Mouse (Mus musculus): ENCODE measurements around the gene Vmn2r83. TPM values are rescaled to one million over a fixed set of nuclear protein-coding genes. Genes with fewer than 3 reads are reported as not detected.

The Vmn2r83 gene
- polyA plus RNA-seq, 1 experiment from 2014 or later = not detected

DNA sequence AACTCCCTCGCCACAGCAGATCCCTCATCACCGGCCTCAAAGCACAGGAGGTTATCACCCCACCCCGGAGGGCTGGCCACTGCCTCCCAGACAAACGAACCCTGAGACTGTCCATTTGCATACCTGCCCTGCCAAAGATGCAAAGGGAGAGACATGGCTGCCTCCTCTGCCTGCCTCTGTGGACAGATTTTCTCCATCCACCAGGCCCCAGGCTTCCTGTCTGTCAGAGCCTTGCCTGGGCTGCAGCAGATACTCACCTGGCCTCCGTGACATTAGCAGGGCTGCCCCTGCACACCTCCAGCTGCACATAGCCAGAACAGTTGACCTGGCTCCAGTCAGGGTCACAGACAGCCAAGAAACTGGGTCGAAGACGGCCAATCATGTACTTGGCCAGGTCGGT lies 61.7 kb downstream of the Vmn2r83 start:
- Histone ChIP-seq H3K27me3 (peaks cover 20% of the 10 kb centered on the region; the same call in 1 of the 2 replicates), H3K9ac (no peak overlapping the region), H3K4me2 (no peak overlapping the region), H3K9me3 (no peaks in the 10 kb centered on the region), H3K36me3 (peaks cover 21% of the 10 kb centered on the region), H3K4me1 (replicated peaks) (peaks cover 16% of the 10 kb centered on the region), H3K27ac (no peak overlapping the region), H3K4me3 (no peak overlapping the region)
- 68% methylated on average over 8 of the region's 8 CpGs for WGBS
- ATAC-seq (ENCODE audit: low FRiP score) = no peak

DNA sequence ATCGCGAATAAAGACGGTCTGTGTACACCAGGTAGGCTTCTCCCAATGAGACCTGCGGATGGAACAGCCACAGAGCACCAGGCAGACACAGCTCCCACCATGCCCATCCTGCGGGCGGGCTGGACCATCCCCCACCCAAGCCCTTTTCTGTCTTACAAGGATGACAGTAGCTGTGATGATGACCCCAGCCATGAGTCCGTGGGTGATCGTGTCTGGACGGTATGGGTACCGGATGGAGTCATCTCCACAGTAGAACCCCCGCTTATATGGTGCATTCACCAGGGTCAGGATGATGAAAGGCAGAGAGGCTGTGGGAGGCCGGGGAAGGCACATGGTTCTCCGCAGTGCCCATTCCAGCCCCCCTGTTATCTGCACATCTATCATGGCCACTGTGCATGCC lies 62.2 kb downstream of the Vmn2r83 start:
- WGBS = 95% methylated on average over 13 of the region's 13 CpGs

DNA sequence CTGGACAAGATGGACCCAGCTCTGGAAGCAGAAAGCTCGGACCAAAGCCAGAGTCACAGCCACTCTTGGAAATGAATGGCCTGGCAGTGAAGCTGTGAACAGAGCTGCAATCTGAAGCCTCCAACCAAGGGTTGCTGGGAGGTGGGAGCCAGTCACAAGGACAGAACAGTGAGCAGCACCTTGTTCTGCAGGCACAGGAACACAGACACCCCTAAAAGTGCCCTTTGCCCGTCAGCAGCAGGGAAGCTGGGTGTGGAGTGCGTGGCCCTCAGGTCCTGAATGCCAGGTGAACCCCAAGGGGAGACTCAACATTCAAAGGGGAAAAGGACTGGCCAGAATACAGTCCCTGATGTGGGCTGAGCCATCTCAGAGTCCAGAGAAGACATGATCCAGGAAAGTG lies 63.1 kb downstream of the Vmn2r83 start:
- WGBS = 87% methylated on average over 3 of the region's 3 CpGs
- Histone ChIP-seq H3K36me3 (peaks cover 11% of the 10 kb centered on the region), H3K4me3 (no peak overlapping the region), H3K9me3 (no peaks in the 10 kb centered on the region), H3K27ac (no peak overlapping the region), H3K9ac (no peak overlapping the region), H3K27me3 (peaks cover 20% of the 10 kb centered on the region; the same call in 1 of the 2 replicates), H3K4me2 (no peak overlapping the region), H3K4me1 (replicated peaks) (peaks cover 16% of the 10 kb centered on the region)
- no peak for ATAC-seq (ENCODE audit: low FRiP score)

More for the DNA sequence above, 62.2 kb downstream of the Vmn2r83 start:
- Histone ChIP-seq H3K9me3 (no peaks in the 10 kb centered on the region), H3K4me3 (no peak overlapping the region), H3K27me3 (peaks cover 20% of the 10 kb centered on the region; the same call in 1 of the 2 replicates), H3K9ac (no peak overlapping the region), H3K36me3 (peaks cover 18% of the 10 kb centered on the region), H3K4me1 (replicated peaks) (peaks cover 16% of the 10 kb centered on the region), H3K4me2 (no peak overlapping the region), H3K27ac (no peak overlapping the region)
- no peak for ATAC-seq (ENCODE audit: low FRiP score)

DNA sequence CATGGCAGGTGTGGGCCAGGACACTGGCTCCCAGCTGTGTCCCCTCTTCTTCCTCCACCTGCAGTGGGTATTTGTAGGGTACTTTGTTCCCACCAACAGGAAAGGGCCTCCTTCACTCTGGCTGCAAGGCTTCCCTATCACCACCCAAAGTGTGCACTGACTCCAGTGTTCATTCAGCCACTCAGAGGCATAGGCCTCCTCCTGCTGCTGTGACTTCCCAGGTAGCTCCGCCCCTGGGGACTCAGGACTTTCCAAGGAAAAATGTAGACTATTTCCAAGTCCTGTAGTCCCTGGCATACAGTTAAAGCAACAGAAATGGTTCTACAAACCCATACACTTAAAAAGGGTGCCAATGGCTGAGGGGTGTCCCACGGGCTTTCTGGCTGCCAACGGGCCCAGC lies 64.1 kb downstream of the Vmn2r83 start:
- WGBS = 31% methylated on average over 3 of the region's 3 CpGs
- peaks cover 6% of the 10 kb centered on the region; the same call in 1 of the 2 replicates for H3K36me3 ChIP-seq
- peaks cover 20% of the 10 kb centered on the region; the same call in 1 of the 2 replicates for H3K27me3 ChIP-seq
- no peaks in the 10 kb centered on the region for H3K9me3 ChIP-seq
- H3K4me2 ChIP-seq = peak overlapping the region; percentile 94
- peaks cover 16% of the 10 kb centered on the region for H3K4me1 ChIP-seq (replicated peaks)
- H3K27ac ChIP-seq = no peak overlapping the region
- peak; percentile 8; the same call in 1 of the 2 replicates for ATAC-seq (ENCODE audit: low FRiP score)
- H3K9ac ChIP-seq = peak overlapping the region; percentile 77; the same call in 1 of the 2 replicates
- H3K4me3 ChIP-seq = peak overlapping the region; percentile 55

DNA sequence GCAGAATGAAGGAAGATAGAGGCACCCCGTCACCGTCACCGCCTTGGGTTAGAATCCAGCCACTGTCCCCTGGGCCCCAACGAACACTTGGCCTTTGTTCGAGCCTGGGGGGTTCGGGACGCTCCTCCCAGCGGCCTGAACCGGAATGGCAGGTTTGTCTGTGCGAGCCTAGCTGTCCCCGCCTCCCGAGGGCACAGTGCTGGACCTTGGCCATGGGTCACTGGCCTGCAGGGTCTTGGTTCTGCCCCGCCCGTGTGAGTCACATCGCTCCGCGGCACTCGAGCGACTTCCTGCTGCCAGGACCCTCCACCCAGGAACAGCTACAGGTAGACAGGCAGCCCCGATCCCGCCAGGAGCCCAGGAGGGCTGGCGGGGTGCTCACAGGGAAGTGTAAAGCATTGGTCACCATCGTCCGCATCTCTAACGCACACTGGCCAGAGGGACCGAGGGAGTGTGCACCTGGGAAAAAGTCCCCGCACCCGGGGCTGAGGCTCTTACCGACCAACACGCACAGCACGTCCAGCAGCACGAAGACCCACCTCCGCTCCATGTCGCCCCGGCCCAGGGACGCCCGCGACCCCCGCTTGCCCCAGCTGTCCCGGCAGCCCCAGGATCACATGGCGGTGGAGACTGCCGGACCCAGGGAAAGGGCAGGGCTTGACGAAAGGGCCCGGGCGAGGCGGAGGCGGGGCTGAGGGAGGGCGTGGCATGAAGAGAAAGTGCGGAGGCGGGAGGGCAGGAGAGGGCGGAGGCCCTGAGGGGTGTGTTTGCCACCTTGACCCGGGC lies 64.8 kb downstream of the Vmn2r83 start, which contains the start of gene Plpp2:
TSS of gene Plpp2 (minus strand) at position 671 of the 786 bp plus-strand sequence.
- under 1% methylated on average over 52 of the region's 52 CpGs for WGBS
- H3K27me3 ChIP-seq = peaks cover 20% of the 10 kb centered on the region; the same call in 1 of the 2 replicates

DNA sequence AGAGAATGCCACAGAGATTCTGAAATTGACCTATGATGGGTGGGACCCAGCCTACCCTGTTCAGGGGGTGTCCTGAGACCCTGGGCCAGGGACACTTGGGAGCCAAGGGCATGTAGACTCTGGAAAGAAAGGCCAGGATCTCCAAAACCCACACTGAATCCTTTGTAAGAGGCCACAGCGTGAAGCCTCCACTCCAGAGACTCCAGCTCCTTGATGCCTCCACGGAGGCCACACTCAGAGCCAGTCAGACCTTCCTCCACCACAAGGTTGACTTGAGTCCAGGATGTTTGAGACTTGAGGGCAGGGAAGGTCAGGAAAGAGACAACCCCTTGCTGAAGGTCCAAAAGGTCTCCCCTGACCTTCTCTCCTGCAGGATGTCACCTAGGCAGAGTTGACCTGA lies 65.9 kb downstream of the Vmn2r83 start:
- peaks cover 21% of the 10 kb centered on the region for H3K36me3 ChIP-seq
- peaks cover 16% of the 10 kb centered on the region for H3K4me1 ChIP-seq (replicated peaks)
- H3K4me2 ChIP-seq = no peak overlapping the region
- H3K27ac ChIP-seq = no peak overlapping the region
- H3K27me3 ChIP-seq = peaks cover 20% of the 10 kb centered on the region; the same call in 1 of the 2 replicates
- 88% methylated on average over 2 of the region's 2 CpGs for WGBS
- no peaks in the 10 kb centered on the region for H3K9me3 ChIP-seq
- peak; percentile 7; the same call in 1 of the 2 replicates for ATAC-seq (ENCODE audit: low FRiP score)
- H3K4me3 ChIP-seq = no peak overlapping the region
- no peak overlapping the region for H3K9ac ChIP-seq

More for the DNA sequence above, 64.8 kb downstream of the Vmn2r83 start, which contains the start of gene Plpp2:
- Histone ChIP-seq H3K9ac (peak within 1 kb of the TSS; percentile 77), H3K9me3 (no peaks in the 10 kb centered on the region), H3K27ac (no peak within 1 kb of the TSS), H3K4me1 (replicated peaks) (peaks cover 16% of the 10 kb centered on the region), H3K36me3 (peaks cover 10% of the 10 kb centered on the region), H3K4me3 (peak within 1 kb of the TSS; percentile 55), H3K4me2 (peak within 1 kb of the TSS; percentile 94)
- ATAC-seq (ENCODE audit: low FRiP score) = peak; percentile 53

DNA sequence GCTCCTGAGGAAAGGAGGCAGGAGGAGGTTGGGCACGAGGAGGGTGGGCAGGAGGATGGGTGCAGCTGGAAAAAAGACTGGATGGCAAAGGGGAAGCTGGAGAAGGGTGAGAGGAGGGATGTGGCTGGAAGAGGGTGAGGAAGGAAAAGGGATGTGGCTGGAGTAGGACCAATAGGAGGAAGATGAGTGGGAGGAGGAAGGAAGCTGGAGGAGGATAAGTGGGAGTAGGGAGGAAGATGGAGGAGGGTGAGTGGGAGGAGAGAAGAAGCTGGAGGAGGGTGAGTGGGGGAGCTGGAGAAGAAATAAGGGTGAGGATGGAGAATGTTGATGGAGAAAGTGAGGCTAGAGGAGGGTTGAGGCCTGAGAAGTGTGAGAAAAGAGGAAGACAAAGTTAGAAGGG lies 66.9 kb downstream of the Vmn2r83 start:
- H3K27me3 ChIP-seq = peaks cover 20% of the 10 kb centered on the region; the same call in 1 of the 2 replicates
- H3K4me3 ChIP-seq = no peak overlapping the region
- no peak overlapping the region for H3K27ac ChIP-seq
- H3K36me3 ChIP-seq = peaks cover 31% of the 10 kb centered on the region
- H3K9me3 ChIP-seq = no peaks in the 10 kb centered on the region
- WGBS = 64% methylated on average over 1 of the region's 1 CpGs
- H3K4me2 ChIP-seq = no peak overlapping the region
- peaks cover 16% of the 10 kb centered on the region for H3K4me1 ChIP-seq (replicated peaks)
- H3K9ac ChIP-seq = no peak overlapping the region
- ATAC-seq (ENCODE audit: low FRiP score) = no peak

DNA sequence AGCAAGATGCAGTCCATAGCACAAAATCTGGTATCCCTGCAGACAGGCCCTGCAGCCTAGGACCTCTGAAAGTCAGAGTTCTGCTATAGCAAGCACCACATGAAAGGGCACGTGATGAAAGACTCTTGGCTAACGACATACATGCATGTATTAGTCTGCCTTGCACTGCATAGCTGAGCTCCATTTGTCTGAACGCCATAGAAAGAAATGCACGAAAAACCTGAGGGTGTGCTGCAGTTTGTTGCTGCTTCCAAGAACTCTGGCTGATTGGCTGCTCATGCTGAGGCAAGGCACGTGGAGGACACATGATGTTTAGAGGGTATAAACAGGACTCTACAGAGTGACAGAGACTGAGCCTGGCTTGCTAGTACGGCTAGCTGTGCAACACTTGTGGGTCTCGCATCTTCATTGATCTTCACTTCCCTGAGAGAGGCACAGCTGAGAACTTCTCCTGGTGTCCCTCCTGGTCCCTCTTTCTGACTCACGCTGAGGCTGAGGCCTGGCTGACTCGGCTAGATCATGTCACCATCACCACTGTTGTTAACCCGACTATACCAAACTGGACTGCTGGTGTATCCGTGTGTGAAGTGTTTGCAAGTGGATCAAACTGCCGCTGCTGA lies 68.0 kb downstream of the Vmn2r83 start:
- H3K4me2 ChIP-seq = no peak overlapping the region
- ATAC-seq (ENCODE audit: low FRiP score) = no peak
- no peak overlapping the region for H3K27ac ChIP-seq
- no peak overlapping the region for H3K9ac ChIP-seq
- H3K36me3 ChIP-seq = peaks cover 42% of the 10 kb centered on the region
- WGBS = 80% methylated on average over 12 of the region's 12 CpGs
- peaks cover 20% of the 10 kb centered on the region; the same call in 1 of the 2 replicates for H3K27me3 ChIP-seq
- H3K9me3 ChIP-seq = no peaks in the 10 kb centered on the region
- no peak overlapping the region for H3K4me3 ChIP-seq
- peaks cover 16% of the 10 kb centered on the region for H3K4me1 ChIP-seq (replicated peaks)

DNA sequence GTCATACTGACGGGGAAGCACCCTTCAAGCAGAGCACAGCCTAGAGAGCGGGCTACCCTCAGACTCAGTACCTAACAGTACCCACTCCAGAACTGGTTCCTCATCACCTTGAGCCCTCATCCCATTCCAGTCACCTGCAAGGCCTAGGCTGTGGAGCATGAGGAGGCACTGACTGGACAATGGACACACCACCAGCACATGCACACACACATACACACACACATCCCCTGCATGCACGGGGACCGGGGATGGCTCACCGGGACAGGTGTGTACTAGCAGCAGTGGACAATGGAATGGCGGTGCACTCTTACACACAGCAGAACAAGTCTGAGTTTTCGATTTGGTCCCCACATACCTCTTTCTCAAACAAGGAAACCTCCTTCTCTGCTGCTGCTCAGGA lies 68.7 kb downstream of the Vmn2r83 start:
- Histone ChIP-seq H3K27me3 (peaks cover 20% of the 10 kb centered on the region; the same call in 1 of the 2 replicates), H3K4me1 (replicated peaks) (peaks cover 16% of the 10 kb centered on the region), H3K27ac (no peak overlapping the region), H3K9ac (no peak overlapping the region), H3K4me3 (no peak overlapping the region), H3K36me3 (peaks cover 49% of the 10 kb centered on the region), H3K4me2 (no peak overlapping the region), H3K9me3 (no peaks in the 10 kb centered on the region)
- ATAC-seq (ENCODE audit: low FRiP score) = no peak
- 91% methylated on average over 7 of the region's 7 CpGs for WGBS

DNA sequence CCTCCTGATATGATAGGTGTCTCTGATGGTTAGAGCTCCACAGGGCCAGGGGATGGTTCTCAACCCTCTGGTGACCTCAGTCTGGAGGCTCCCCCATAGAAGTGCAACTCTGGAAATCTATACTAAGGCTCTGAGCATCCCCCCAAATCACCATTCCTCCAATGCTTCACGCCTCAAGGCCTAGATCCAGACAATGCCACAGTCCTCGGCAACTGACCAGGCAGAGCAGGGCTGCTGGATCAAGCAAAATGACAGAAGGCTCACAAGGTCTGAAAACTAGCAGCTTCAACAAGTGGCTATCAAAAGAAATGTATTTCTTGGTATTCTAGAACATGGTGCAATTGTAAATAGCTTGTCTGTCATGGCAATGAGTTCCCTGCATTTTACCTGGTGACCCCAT lies 69.2 kb downstream of the Vmn2r83 start:
- Histone ChIP-seq H3K4me1 (replicated peaks) (peaks cover 11% of the 10 kb centered on the region), H3K9me3 (no peaks in the 10 kb centered on the region), H3K4me2 (no peak overlapping the region), H3K36me3 (peaks cover 54% of the 10 kb centered on the region), H3K9ac (no peak overlapping the region), H3K4me3 (no peak overlapping the region), H3K27me3 (peaks cover 15% of the 10 kb centered on the region; the same call in 1 of the 2 replicates), H3K27ac (no peak overlapping the region)
- no peak for ATAC-seq (ENCODE audit: low FRiP score)
- 82% methylated on average over 2 of the region's 2 CpGs for WGBS

DNA sequence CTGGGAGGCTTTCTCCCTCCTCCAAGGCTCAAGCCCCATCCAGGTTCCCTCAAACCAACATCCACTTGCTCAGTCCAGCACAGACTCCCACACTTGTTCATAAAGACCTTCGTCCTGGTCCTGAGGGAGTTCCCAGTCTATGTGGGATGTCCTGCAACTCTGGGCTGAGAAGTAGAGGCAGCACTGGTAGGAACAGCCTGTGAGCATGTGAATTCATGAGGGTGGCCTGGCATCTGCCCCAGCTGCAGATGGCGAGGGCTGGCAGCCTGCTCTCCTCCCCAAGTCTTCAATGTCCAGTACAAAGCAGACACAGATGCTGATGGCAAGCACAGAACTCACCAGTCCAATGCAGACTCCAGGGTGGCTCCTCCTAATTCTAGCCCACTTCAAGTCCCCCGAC lies 69.8 kb downstream of the Vmn2r83 start:
- Histone ChIP-seq H3K4me1 (replicated peaks) (peaks cover 6% of the 10 kb centered on the region), H3K4me3 (no peak overlapping the region), H3K27me3 (peaks cover 13% of the 10 kb centered on the region; the same call in 1 of the 2 replicates), H3K4me2 (no peak overlapping the region), H3K9ac (no peak overlapping the region), H3K9me3 (no peaks in the 10 kb centered on the region), H3K27ac (no peak overlapping the region), H3K36me3 (peaks cover 60% of the 10 kb centered on the region)
- 87% methylated on average over 3 of the region's 3 CpGs for WGBS
- ATAC-seq (ENCODE audit: low FRiP score) = no peak

DNA sequence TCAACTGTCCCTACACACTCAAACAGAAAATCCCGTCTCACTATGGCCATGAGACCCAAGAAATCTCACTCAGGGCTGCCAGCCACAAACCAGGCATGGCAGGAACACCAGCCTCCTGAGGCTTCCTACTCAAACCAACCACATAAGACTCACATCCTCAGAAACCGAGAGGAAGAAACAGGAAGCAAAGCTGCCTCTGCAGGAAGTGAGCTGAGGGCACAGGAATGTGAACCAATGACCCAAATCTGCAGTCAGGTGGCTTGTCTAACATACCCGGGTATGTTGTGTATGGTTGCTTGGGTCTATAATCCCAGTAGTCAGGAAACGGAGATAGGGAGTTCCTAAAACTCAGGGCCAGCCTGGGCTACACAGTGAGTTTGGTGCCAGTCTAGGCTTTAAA lies 70.3 kb downstream of the Vmn2r83 start:
- H3K4me1 ChIP-seq (replicated peaks) = peaks cover 2% of the 10 kb centered on the region; the same call in 1 of the 2 replicates
- H3K36me3 ChIP-seq = peaks cover 65% of the 10 kb centered on the region
- H3K27ac ChIP-seq = no peak overlapping the region
- peaks cover 13% of the 10 kb centered on the region; the same call in 1 of the 2 replicates for H3K27me3 ChIP-seq
- no peak overlapping the region for H3K9ac ChIP-seq
- no peak for ATAC-seq (ENCODE audit: low FRiP score)
- 85% methylated on average over 4 of the region's 4 CpGs for WGBS
- H3K9me3 ChIP-seq = no peaks in the 10 kb centered on the region
- no peak overlapping the region for H3K4me3 ChIP-seq
- no peak overlapping the region for H3K4me2 ChIP-seq

Data from hindbrain, embryonic 13.5 days (tissue).